Mouse (Mus musculus): ENCODE data around the gene 1700047I17Rik2. TPM values are rescaled to one million over a fixed set of nuclear protein-coding genes. Genes with fewer than 3 reads are reported as not detected.
"Not testable (repeated sequence)": the region's sequence is repeated elsewhere in the genome, so short reads cannot be mapped to it uniquely, and the experiment has no call there.

Gene 1700047I17Rik2
- 1 to 10 TPM in 1 of 2 experiments, under 1 TPM in 1; 0.23 to 5.1 TPM for total RNA-seq (2021)
- long read RNA-seq, experiment 1, transcript 1700047I17Rik2-201 (5 exons, 3,863 nt): major isoform, 14 of 14 reads
- long read RNA-seq, experiment 1, partial matches to known transcripts: 0 of 14 reads
- long read RNA-seq, experiment 1, other reads (novel, unspliced or antisense): 0 of 14 reads
- long read RNA-seq, experiment 2, transcript 1700047I17Rik2-201 (5 exons, 3,863 nt): major isoform, 18 of 21 reads
- long read RNA-seq, experiment 2, partial matches to known transcripts: 1 of 21 reads
- long read RNA-seq, experiment 2, other reads (novel, unspliced or antisense): 2 of 21 reads

GRCm38 (mm10) chr12:55199306-55199705 lies at the start of gene 1700047I17Rik2:
Gene 1700047I17Rik2 (plus strand): TSS chr12:55199592.
- not testable (repeated sequence) for DNase-seq

- DNase-seq: not testable (repeated sequence)
These were observed 44.6 kb upstream of the 1700047I17Rik2 start, which contains the start of gene Srp54b for GRCm38 (mm10) chr12:55154559-55155448. Gene Srp54b (plus strand): TSS chr12:55155104.

- DNase-seq: not testable (repeated sequence)
These were observed 44.0 kb upstream of the 1700047I17Rik2 start for GRCm38 (mm10) chr12:55155449-55155783.

GRCm38 (mm10) chr12:55167034-55167557 lies 32.3 kb upstream of the 1700047I17Rik2 start:
- DNase-seq: not testable (repeated sequence)

- DNase-seq: not testable (repeated sequence)
These were observed 11.7 kb upstream of the 1700047I17Rik2 start for GRCm38 (mm10) chr12:55187686-55188085.

GRCm38 (mm10) chr12:55189127-55189526 lies 10.3 kb upstream of the 1700047I17Rik2 start:
- not testable (repeated sequence) for DNase-seq

- DNase-seq: not testable (repeated sequence)
These were observed 407 bp downstream of the 1700047I17Rik2 start for GRCm38 (mm10) chr12:55199799-55200198.

GRCm38 (mm10) chr12:55212944-55213343 lies 13.6 kb downstream of the 1700047I17Rik2 start:
- not testable (repeated sequence) for DNase-seq

GRCm38 (mm10) chr12:55229626-55230519 lies 30.5 kb downstream of the 1700047I17Rik2 start, which contains the start of gene Srp54c:
Gene Srp54c (plus strand): TSS chr12:55230168.
- DNase-seq: not testable (repeated sequence)

GRCm38 (mm10) chr12:55230520-55230861 lies 31.1 kb downstream of the 1700047I17Rik2 start:
- not testable (repeated sequence) for DNase-seq

GRCm38 (mm10) chr12:55242243-55242642 lies 42.9 kb downstream of the 1700047I17Rik2 start:
- not testable (repeated sequence) for DNase-seq

GRCm38 (mm10) chr12:55261950-55262349 lies 62.6 kb downstream of the 1700047I17Rik2 start:
- not testable (repeated sequence) for DNase-seq

GRCm38 (mm10) chr12:55263385-55263784 lies 64.0 kb downstream of the 1700047I17Rik2 start:
- not testable (repeated sequence) for DNase-seq

Other genes with a start within 250 kb of the 1700047I17Rik2 start
- not detected for gene Gm20403, start 213.1 kb upstream of the 1700047I17Rik2 start, total RNA-seq (2021)
- gene Baz1a, start 185.2 kb upstream of the 1700047I17Rik2 start, total RNA-seq (2021): 1 to 10 TPM; 5.8 to 9.0 TPM
- gene 2700097O09Rik, start 119.5 kb upstream of the 1700047I17Rik2 start, total RNA-seq (2021): 1 to 10 TPM; 7.1 to 9.8 TPM
- gene Srp54a, start 119.3 kb upstream of the 1700047I17Rik2 start, total RNA-seq (2021): 10 to 100 TPM; 77.4 to 78.9 TPM
- 10 to 100 TPM in 1 of 2 experiments, 1 to 10 TPM in 1; 6.8 to 10.5 TPM for gene Fam177a, start 75.1 kb upstream of the 1700047I17Rik2 start, total RNA-seq (2021)
- gene Srp54b, start 44.5 kb upstream of the 1700047I17Rik2 start, total RNA-seq (2021): 10 to 100 TPM; 37.7 to 38.6 TPM
- gene Srp54c, start 30.6 kb downstream of the 1700047I17Rik2 start, total RNA-seq (2021): 10 to 100 TPM; 25.2 to 29.2 TPM
- 1 to 10 TPM; 6.9 to 7.9 TPM for gene 1110008L16Rik, start 100.0 kb downstream of the 1700047I17Rik2 start, total RNA-seq (2021)
- 10 to 100 TPM; 10.0 to 11.7 TPM for gene Ppp2r3c, start 103.4 kb downstream of the 1700047I17Rik2 start, total RNA-seq (2021)
- 100 to 1,000 TPM; 213 to 225 TPM for gene Psma6, start 184.6 kb downstream of the 1700047I17Rik2 start, total RNA-seq (2021)